Mouse (Mus musculus): ENCODE results near the gene Tbc1d24. TPM values are rescaled to one million over a fixed set of nuclear protein-coding genes. Genes with fewer than 3 reads are reported as not detected.

The Tbc1d24 gene
- polyA plus RNA-seq, 1 experiment from 2014 or later: 34.7 TPM

- peak within 1 kb of the TSS; percentile 80 for H3K9ac ChIP-seq (replicated peaks; ENCODE audit: low read depth, low read length)
- peak within 1 kb of the TSS; percentile 98 for H3K4me2 ChIP-seq (ENCODE audit: low read depth, low read length)
- H3K36me3 ChIP-seq (ENCODE audit: control insufficient read depth, insufficient read depth, low read length): peaks cover 15% of the 10 kb centered on the region
- H3K4me1 ChIP-seq (ENCODE audit: control insufficient read depth, insufficient read depth, low read length): peaks cover 19% of the 10 kb centered on the region
- H3K4me3 ChIP-seq (ENCODE audit: low read depth, low read length): peak within 1 kb of the TSS; percentile 79
- H3K27ac ChIP-seq (ENCODE audit: low read depth, low read length): peak within 1 kb of the TSS; percentile 79
- H3K27me3 ChIP-seq (ENCODE audit: control insufficient read depth, insufficient read depth, low read length): no peaks in the 10 kb centered on the region
- peak; percentile 91 for ATAC-seq (ENCODE audit: low read depth)
- 1% methylated on average over 47 of the region's 47 CpGs for WGBS
- no peaks in the 10 kb centered on the region for H3K9me3 ChIP-seq (ENCODE audit: control insufficient read depth, low read length)
Observed at GRCm38 (mm10) chr17:24163176-24163962, 42.0 kb downstream of the Tbc1d24 start, which contains the start of gene Amdhd2. Amdhd2 (minus strand) TSS chr17:24163766.

GRCm38 (mm10) chr17:24162584-24163175, 42.7 kb downstream of the Tbc1d24 start:
- H3K9me3 ChIP-seq (ENCODE audit: control insufficient read depth, low read length): no peaks in the 10 kb centered on the region
- WGBS: 36% methylated on average over 17 of the region's 17 CpGs
- peaks cover 13% of the 10 kb centered on the region for H3K4me1 ChIP-seq (ENCODE audit: control insufficient read depth, insufficient read depth, low read length)
- H3K27me3 ChIP-seq (ENCODE audit: control insufficient read depth, insufficient read depth, low read length): no peaks in the 10 kb centered on the region
- peak overlapping the region; percentile 80 for H3K9ac ChIP-seq (replicated peaks; ENCODE audit: low read depth, low read length)
- no peak for ATAC-seq (ENCODE audit: low read depth)
- peak overlapping the region; percentile 98 for H3K4me2 ChIP-seq (ENCODE audit: low read depth, low read length)
- H3K27ac ChIP-seq (ENCODE audit: low read depth, low read length): peak overlapping the region; percentile 79
- H3K4me3 ChIP-seq (ENCODE audit: low read depth, low read length): peak overlapping the region; percentile 79
- H3K36me3 ChIP-seq (ENCODE audit: control insufficient read depth, insufficient read depth, low read length): peaks cover 15% of the 10 kb centered on the region

- H3K4me3 ChIP-seq (ENCODE audit: low read depth, low read length): no peak overlapping the region
- H3K9ac ChIP-seq (replicated peaks; ENCODE audit: low read depth, low read length): no peak overlapping the region
- no peak for ATAC-seq (ENCODE audit: low read depth)
- H3K4me2 ChIP-seq (ENCODE audit: low read depth, low read length): no peak overlapping the region
- no peaks in the 10 kb centered on the region for H3K27me3 ChIP-seq (ENCODE audit: control insufficient read depth, insufficient read depth, low read length)
- H3K36me3 ChIP-seq (ENCODE audit: control insufficient read depth, insufficient read depth, low read length): peaks cover 6% of the 10 kb centered on the region; the same call in 1 of the 2 replicates
- H3K9me3 ChIP-seq (ENCODE audit: control insufficient read depth, low read length): no peaks in the 10 kb centered on the region
- 0 out of 2 replicates have a peak, but pooled peaks cover 3% of the 10 kb centered on the region for H3K4me1 ChIP-seq (ENCODE audit: control insufficient read depth, insufficient read depth, low read length)
- 84% methylated on average over 5 of the region's 5 CpGs for WGBS
- H3K27ac ChIP-seq (ENCODE audit: low read depth, low read length): no peak overlapping the region
Observed at GRCm38 (mm10) chr17:24161466-24161865, 43.9 kb downstream of the Tbc1d24 start.

GRCm38 (mm10) chr17:24157526-24157925, 47.8 kb downstream of the Tbc1d24 start:
- Histone ChIP-seq H3K27ac (ENCODE audit: low read depth, low read length) (no peak overlapping the region), H3K4me3 (ENCODE audit: low read depth, low read length) (no peak overlapping the region), H3K4me1 (ENCODE audit: control insufficient read depth, insufficient read depth, low read length) (0 out of 2 replicates have a peak, but pooled peaks cover under 1% of the 10 kb centered on the region), H3K27me3 (ENCODE audit: control insufficient read depth, insufficient read depth, low read length) (no peaks in the 10 kb centered on the region), H3K4me2 (ENCODE audit: low read depth, low read length) (no peak overlapping the region), H3K9me3 (ENCODE audit: control insufficient read depth, low read length) (no peaks in the 10 kb centered on the region), H3K9ac (replicated peaks; ENCODE audit: low read depth, low read length) (no peak overlapping the region), H3K36me3 (ENCODE audit: control insufficient read depth, insufficient read depth, low read length) (0 out of 2 replicates have a peak, but pooled peaks cover 3% of the 10 kb centered on the region)
- ATAC-seq (ENCODE audit: low read depth): no peak
- 82% methylated on average over 4 of the region's 4 CpGs for WGBS

- H3K36me3 ChIP-seq (ENCODE audit: control insufficient read depth, insufficient read depth, low read length): 0 out of 2 replicates have a peak, but pooled peaks cover 3% of the 10 kb centered on the region
- 97% methylated on average over 6 of the region's 6 CpGs for WGBS
- no peaks in the 10 kb centered on the region; the same call in 1 of the 2 replicates for H3K4me1 ChIP-seq (ENCODE audit: control insufficient read depth, insufficient read depth, low read length)
- ATAC-seq (ENCODE audit: low read depth): no peak
- no peak overlapping the region for H3K9ac ChIP-seq (replicated peaks; ENCODE audit: low read depth, low read length)
- no peaks in the 10 kb centered on the region for H3K27me3 ChIP-seq (ENCODE audit: control insufficient read depth, insufficient read depth, low read length)
- no peak overlapping the region for H3K27ac ChIP-seq (ENCODE audit: low read depth, low read length)
- no peak overlapping the region for H3K4me2 ChIP-seq (ENCODE audit: low read depth, low read length)
- H3K4me3 ChIP-seq (ENCODE audit: low read depth, low read length): no peak overlapping the region
- H3K9me3 ChIP-seq (ENCODE audit: control insufficient read depth, low read length): no peaks in the 10 kb centered on the region
Observed at GRCm38 (mm10) chr17:24157121-24157520, 48.2 kb downstream of the Tbc1d24 start.

GRCm38 (mm10) chr17:24156394-24156793, 49.0 kb downstream of the Tbc1d24 start:
- Histone ChIP-seq H3K9me3 (ENCODE audit: control insufficient read depth, low read length) (no peaks in the 10 kb centered on the region), H3K27ac (ENCODE audit: low read depth, low read length) (no peak overlapping the region), H3K4me3 (ENCODE audit: low read depth, low read length) (no peak overlapping the region), H3K27me3 (ENCODE audit: control insufficient read depth, insufficient read depth, low read length) (no peaks in the 10 kb centered on the region), H3K36me3 (ENCODE audit: control insufficient read depth, insufficient read depth, low read length) (0 out of 2 replicates have a peak, but pooled peaks cover 3% of the 10 kb centered on the region), H3K9ac (replicated peaks; ENCODE audit: low read depth, low read length) (no peak overlapping the region), H3K4me2 (ENCODE audit: low read depth, low read length) (no peak overlapping the region), H3K4me1 (ENCODE audit: control insufficient read depth, insufficient read depth, low read length) (peaks cover 4% of the 10 kb centered on the region; the same call in 1 of the 2 replicates)
- WGBS: 81% methylated on average over 3 of the region's 3 CpGs
- no peak for ATAC-seq (ENCODE audit: low read depth)

GRCm38 (mm10) chr17:24155742-24156141, 49.6 kb downstream of the Tbc1d24 start:
- H3K9me3 ChIP-seq (ENCODE audit: control insufficient read depth, low read length): no peaks in the 10 kb centered on the region
- no peak overlapping the region for H3K4me2 ChIP-seq (ENCODE audit: low read depth, low read length)
- no peaks in the 10 kb centered on the region for H3K27me3 ChIP-seq (ENCODE audit: control insufficient read depth, insufficient read depth, low read length)
- H3K4me3 ChIP-seq (ENCODE audit: low read depth, low read length): no peak overlapping the region
- H3K4me1 ChIP-seq (ENCODE audit: control insufficient read depth, insufficient read depth, low read length): peaks cover 4% of the 10 kb centered on the region; the same call in 1 of the 2 replicates
- ATAC-seq (ENCODE audit: low read depth): no peak
- no peak overlapping the region for H3K9ac ChIP-seq (replicated peaks; ENCODE audit: low read depth, low read length)
- 0 out of 2 replicates have a peak, but pooled peaks cover 3% of the 10 kb centered on the region for H3K36me3 ChIP-seq (ENCODE audit: control insufficient read depth, insufficient read depth, low read length)
- 93% methylated on average over 9 of the region's 9 CpGs for WGBS
- no peak overlapping the region for H3K27ac ChIP-seq (ENCODE audit: low read depth, low read length)

- no peak overlapping the region for H3K4me2 ChIP-seq (ENCODE audit: low read depth, low read length)
- no peaks in the 10 kb centered on the region for H3K9me3 ChIP-seq (ENCODE audit: control insufficient read depth, low read length)
- ATAC-seq (ENCODE audit: low read depth): no peak
- peaks cover 4% of the 10 kb centered on the region; the same call in 1 of the 2 replicates for H3K4me1 ChIP-seq (ENCODE audit: control insufficient read depth, insufficient read depth, low read length)
- 0 out of 2 replicates have a peak, but pooled peaks cover 3% of the 10 kb centered on the region for H3K36me3 ChIP-seq (ENCODE audit: control insufficient read depth, insufficient read depth, low read length)
- no peak overlapping the region for H3K4me3 ChIP-seq (ENCODE audit: low read depth, low read length)
- WGBS: 79% methylated on average over 3 of the region's 3 CpGs
- no peak overlapping the region for H3K27ac ChIP-seq (ENCODE audit: low read depth, low read length)
- no peaks in the 10 kb centered on the region for H3K27me3 ChIP-seq (ENCODE audit: control insufficient read depth, insufficient read depth, low read length)
- H3K9ac ChIP-seq (replicated peaks; ENCODE audit: low read depth, low read length): no peak overlapping the region
Observed at GRCm38 (mm10) chr17:24154463-24154862, 50.9 kb downstream of the Tbc1d24 start.
